Mouse (Mus musculus) limb, embryonic 10.5 days (tissue): ENCODE results near the gene Tbc1d16. TPM values are rescaled to one million over a fixed set of nuclear protein-coding genes. Genes with fewer than 3 reads are reported as not detected.
A peak's percentile ranks its signal among the peaks of the same experiment; 100 is the strongest.
"Not testable (repeated sequence)": the region's sequence is repeated elsewhere in the genome, so short reads cannot be mapped to it uniquely, and the experiment has no call there.

ENCODE experiments used
- DNase-seq: peaks from one replicate; pipeline ENCODE4 v3.0.0-alpha.2; 2017; ENCODE audit warnings: low spot score
- H3K27ac ChIP-seq: fragments of 300-500 bp; sonication (generic); 2 replicates; pipeline ENCODE4 v1.5.1; 2016; ENCODE audit warnings: mild to moderate bottlenecking
- H3K27me3 ChIP-seq: fragments of 300-500 bp; sonication (generic); 2 replicates; pipeline ENCODE4 v1.6.1; 2016; ENCODE audit warnings: low read depth, mild to moderate bottlenecking; ENCODE audit not compliant: poor library complexity, severe bottlenecking
- H3K36me3 ChIP-seq: fragments of 300-500 bp; sonication (generic); 2 replicates; pipeline ENCODE4 v1.6.1; 2016; ENCODE audit warnings: mild to moderate bottlenecking, moderate library complexity
- H3K4me1 ChIP-seq: fragments of 300-500 bp; sonication (generic); 2 replicates; pipeline ENCODE4 v1.6.1; 2016
- H3K4me3 ChIP-seq: fragments of 300-500 bp; sonication (generic); 2 replicates; pipeline ENCODE4 v1.5.1; 2016; ENCODE audit warnings: mild to moderate bottlenecking, moderate library complexity
- H3K9me3 ChIP-seq: fragments of 300-500 bp; sonication (generic); replicated peaks from 2 replicates; pipeline ENCODE4 v1.6.1; 2016; ENCODE audit warnings: mild to moderate bottlenecking
- WGBS: fragments of 180-500 bp; shearing (Covaris S2); methylation state at CpG from one replicate; pipeline ENCODE4 v1.1.7; 2016; 5-methylcytosine and 5-hydroxymethylcytosine counted together
- polyA plus RNA-seq: library from polyadenylated mRNA; unstranded; fragments of >200 nt; fragmentation: Nextera tagmentation; extraction: Ambion mirVana; gene quantifications from 2 replicates; pipeline ENCODE4 v1.2.1, GENCODE M21; 2016

Gene Tbc1d16
- polyA plus RNA-seq, 1 experiment from 2014 or later = 20.2 TPM

GRCm38 (mm10) chr11:119256557-119256956 is 28.3 kb upstream of the Tbc1d16 start:
- not testable (repeated sequence) for H3K9me3 ChIP-seq, H3K4me3 ChIP-seq, H3K36me3 ChIP-seq, H3K27me3 ChIP-seq, H3K27ac ChIP-seq, DNase-seq
- peaks cover 50% of the 10 kb centered on the region for H3K4me1 ChIP-seq
- 84% methylated on average over 5 of the region's 5 CpGs for WGBS

- H3K9me3 ChIP-seq = no peaks in the 10 kb centered on the region
- DNase-seq = peak; percentile 76
- peaks cover 56% of the 10 kb centered on the region for H3K4me1 ChIP-seq
- H3K27me3 ChIP-seq = peaks cover 8% of the 10 kb centered on the region
- WGBS = 8% methylated on average over 22 of the region's 22 CpGs
- peak overlapping the region; percentile 44 for H3K4me3 ChIP-seq
- peak overlapping the region; percentile 77 for H3K27ac ChIP-seq
- H3K36me3 ChIP-seq = no peaks in the 10 kb centered on the region
Measured at GRCm38 (mm10) chr11:119252854-119253541, 24.7 kb upstream of the Tbc1d16 start.

- Histone ChIP-seq H3K9me3 (no peaks in the 10 kb centered on the region), H3K4me1 (peaks cover 41% of the 10 kb centered on the region), H3K27ac (peak overlapping the region; percentile 37; the same call in 1 of the 2 replicates), H3K4me3 (no peak overlapping the region), H3K27me3 (peaks cover 8% of the 10 kb centered on the region), H3K36me3 (no peaks in the 10 kb centered on the region)
- 31% methylated on average over 17 of the region's 17 CpGs for WGBS
- peak; percentile 43 for DNase-seq
Measured at GRCm38 (mm10) chr11:119250998-119251397, 22.7 kb upstream of the Tbc1d16 start.

- Histone ChIP-seq H3K4me3 (no peak overlapping the region), H3K36me3 (0 out of 2 replicates have a peak, but pooled peaks cover 4% of the 10 kb centered on the region), H3K9me3 (no peaks in the 10 kb centered on the region), H3K27ac (peak overlapping the region; percentile 62), H3K27me3 (peaks cover 8% of the 10 kb centered on the region), H3K4me1 (peaks cover 41% of the 10 kb centered on the region)
- WGBS = 28% methylated on average over 6 of the region's 6 CpGs
- DNase-seq = peak; percentile 67
Measured at GRCm38 (mm10) chr11:119249011-119249410, 20.7 kb upstream of the Tbc1d16 start.

GRCm38 (mm10) chr11:119245543-119245942 is 17.2 kb upstream of the Tbc1d16 start:
- WGBS = 92% methylated on average over 6 of the region's 6 CpGs
- not testable (repeated sequence) for DNase-seq, H3K9me3 ChIP-seq, H3K27me3 ChIP-seq, H3K4me3 ChIP-seq
- Histone ChIP-seq H3K27ac (0 out of 2 replicates have a peak overlapping the region, but pooled peaks have one; percentile 1), H3K4me1 (peaks cover 11% of the 10 kb centered on the region), H3K36me3 (peaks cover 12% of the 10 kb centered on the region; the same call in 1 of the 2 replicates)

- DNase-seq = no peak
- H3K4me3 ChIP-seq = no peak overlapping the region
- no peaks in the 10 kb centered on the region for H3K27me3 ChIP-seq
- H3K36me3 ChIP-seq = peaks cover 37% of the 10 kb centered on the region
- 95% methylated on average over 12 of the region's 12 CpGs for WGBS
- no peak overlapping the region for H3K27ac ChIP-seq
- H3K4me1 ChIP-seq = peaks cover 28% of the 10 kb centered on the region
- no peaks in the 10 kb centered on the region for H3K9me3 ChIP-seq
Measured at GRCm38 (mm10) chr11:119239480-119239879, 11.2 kb upstream of the Tbc1d16 start.

- Histone ChIP-seq H3K4me1 (peaks cover 28% of the 10 kb centered on the region), H3K27me3 (no peaks in the 10 kb centered on the region), H3K36me3 (peaks cover 38% of the 10 kb centered on the region), H3K4me3 (peak overlapping the region; percentile 37), H3K27ac (peak overlapping the region; percentile 48), H3K9me3 (no peaks in the 10 kb centered on the region)
- WGBS = 12% methylated on average over 11 of the region's 11 CpGs
- DNase-seq = peak; percentile 53
Measured at GRCm38 (mm10) chr11:119238305-119238721, 10.0 kb upstream of the Tbc1d16 start.

GRCm38 (mm10) chr11:119237568-119238304 is 9.4 kb upstream of the Tbc1d16 start:
- DNase-seq = peak; percentile 54
- peak overlapping the region; percentile 48 for H3K27ac ChIP-seq

GRCm38 (mm10) chr11:119237007-119237406 is 8.7 kb upstream of the Tbc1d16 start:
- H3K27ac ChIP-seq = no peak overlapping the region
- no peak overlapping the region for H3K4me3 ChIP-seq
- 61% methylated on average over 3 of the region's 3 CpGs for WGBS
- H3K36me3 ChIP-seq = peaks cover 34% of the 10 kb centered on the region
- DNase-seq = no peak
- H3K9me3 ChIP-seq = no peaks in the 10 kb centered on the region
- peaks cover 28% of the 10 kb centered on the region for H3K4me1 ChIP-seq
- no peaks in the 10 kb centered on the region for H3K27me3 ChIP-seq

More at GRCm38 (mm10) chr11:119237568-119238304, 9.4 kb upstream of the Tbc1d16 start:
- peak overlapping the region; percentile 37 for H3K4me3 ChIP-seq
- H3K27me3 ChIP-seq = no peaks in the 10 kb centered on the region
- 30% methylated on average over 20 of the region's 20 CpGs for WGBS
- peaks cover 28% of the 10 kb centered on the region for H3K4me1 ChIP-seq
- no peaks in the 10 kb centered on the region for H3K9me3 ChIP-seq
- H3K36me3 ChIP-seq = peaks cover 34% of the 10 kb centered on the region

GRCm38 (mm10) chr11:119236354-119236753 is 8.1 kb upstream of the Tbc1d16 start:
- Histone ChIP-seq H3K4me1 (peaks cover 28% of the 10 kb centered on the region), H3K36me3 (peaks cover 34% of the 10 kb centered on the region), H3K27ac (peak overlapping the region; percentile 63), H3K9me3 (no peaks in the 10 kb centered on the region), H3K4me3 (no peak overlapping the region), H3K27me3 (no peaks in the 10 kb centered on the region)
- no peak for DNase-seq
- WGBS = 42% methylated on average over 8 of the region's 8 CpGs

GRCm38 (mm10) chr11:119235596-119235995 is 7.3 kb upstream of the Tbc1d16 start:
- no peaks in the 10 kb centered on the region for H3K27me3 ChIP-seq
- peak; percentile 62 for DNase-seq
- no peaks in the 10 kb centered on the region for H3K9me3 ChIP-seq
- peaks cover 28% of the 10 kb centered on the region for H3K4me1 ChIP-seq
- 82% methylated on average over 4 of the region's 4 CpGs for WGBS
- no peak overlapping the region for H3K4me3 ChIP-seq
- peak overlapping the region; percentile 63; the same call in 1 of the 2 replicates for H3K27ac ChIP-seq
- peaks cover 31% of the 10 kb centered on the region for H3K36me3 ChIP-seq

GRCm38 (mm10) chr11:119234770-119235169 is 6.5 kb upstream of the Tbc1d16 start:
- H3K4me3 ChIP-seq = no peak overlapping the region

More at GRCm38 (mm10) chr11:119234770-119235169, 6.5 kb upstream of the Tbc1d16 start:
- Histone ChIP-seq H3K4me1 (peaks cover 35% of the 10 kb centered on the region), H3K36me3 (peaks cover 23% of the 10 kb centered on the region), H3K9me3 (no peaks in the 10 kb centered on the region), H3K27ac (no peak overlapping the region), H3K27me3 (no peaks in the 10 kb centered on the region)
- no peak for DNase-seq
- WGBS = 94% methylated on average over 10 of the region's 10 CpGs
